Mouse (Mus musculus): ENCODE data around the gene Lzts2. TPM values are rescaled to one million over a fixed set of nuclear protein-coding genes. Genes with fewer than 3 reads are reported as not detected.
A peak's percentile ranks its signal among the peaks of the same experiment; 100 is the strongest.
"Not testable (repeated sequence)": the region's sequence is repeated elsewhere in the genome, so short reads cannot be mapped to it uniquely, and the experiment has no call there.

The Lzts2 gene
- total and polyA plus RNA-seq, 2 experiments from 2014 or later, result 15.0 to 29.3 TPM

DNA sequence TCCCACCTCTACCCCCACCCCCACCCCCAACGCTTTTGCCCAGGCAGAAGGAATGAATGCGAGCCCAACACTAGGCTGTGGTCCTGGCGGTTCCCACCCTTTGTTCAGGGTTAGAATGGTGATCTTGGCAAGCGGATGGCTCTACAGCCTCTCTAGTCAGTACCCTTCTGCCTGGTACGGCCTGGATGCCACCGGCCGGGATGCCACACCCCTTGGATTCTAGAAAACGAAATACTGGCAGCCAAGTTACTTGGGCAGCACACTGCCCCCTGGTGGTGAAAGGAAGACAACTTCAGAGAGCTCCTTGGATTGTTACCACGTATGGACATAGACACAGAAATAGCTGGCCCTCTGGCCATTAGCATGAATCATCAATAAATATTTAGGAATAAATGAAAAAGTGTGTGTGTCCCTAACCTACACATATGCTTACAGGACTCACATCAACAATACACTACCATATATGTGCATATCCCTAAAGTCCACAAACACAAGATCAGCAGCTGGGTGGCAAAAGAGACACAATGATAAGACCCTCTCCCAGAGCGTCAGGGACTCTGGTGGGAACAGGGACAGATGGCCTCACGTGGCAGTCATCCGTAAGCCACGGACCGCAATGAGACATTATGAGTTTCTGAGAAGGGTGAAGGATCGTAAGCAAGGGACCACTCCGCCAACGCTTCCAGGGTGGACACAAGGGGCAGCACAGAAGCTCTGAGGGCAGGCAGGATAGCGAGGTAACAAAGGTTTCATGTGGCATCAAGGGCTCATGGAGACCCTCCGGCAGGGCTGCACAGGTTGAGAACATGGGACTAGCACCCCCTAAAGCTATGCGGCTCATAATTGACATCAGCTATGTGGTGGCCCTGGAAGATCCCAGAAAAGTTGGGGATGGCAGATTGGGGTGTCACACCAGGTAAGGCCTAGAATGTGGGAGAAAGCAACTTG, 16.8 kb downstream of the Lzts2 start:
- 40% methylated on average over 20 of the region's 20 CpGs for WGBS
- peak; percentile 94 for TF ChIP-seq CTCF (IDR thresholded peaks at IDR 0.05; ENCODE audit: low read depth)
- Histone ChIP-seq H3K9me3 (ENCODE audit: low read length) (no peaks in the 10 kb centered on the region), H3K36me3 (ENCODE audit: insufficient read depth) (peaks cover 15% of the 10 kb centered on the region), H3K9ac (peak overlapping the region; percentile 31; the same call in 1 of the 2 replicates), H3K4me1 (ENCODE audit: insufficient read depth) (0 out of 2 replicates have a peak, but pooled peaks cover 5% of the 10 kb centered on the region), H3K27me3 (ENCODE audit: insufficient read depth, low read length) (no peaks in the 10 kb centered on the region), H3K4me3 (ENCODE audit: low read depth, low read length) (peak overlapping the region; percentile 16; the same call in 1 of the 2 replicates), H3K27ac (ENCODE audit: low read depth, low read length) (no peak overlapping the region), H3K4me2 (ENCODE audit: low read depth) (peak overlapping the region; percentile 49)
- DNase-seq, result peak; percentile 90
- peak; percentile 53; the same call in 1 of the 2 replicates for ATAC-seq

DNA sequence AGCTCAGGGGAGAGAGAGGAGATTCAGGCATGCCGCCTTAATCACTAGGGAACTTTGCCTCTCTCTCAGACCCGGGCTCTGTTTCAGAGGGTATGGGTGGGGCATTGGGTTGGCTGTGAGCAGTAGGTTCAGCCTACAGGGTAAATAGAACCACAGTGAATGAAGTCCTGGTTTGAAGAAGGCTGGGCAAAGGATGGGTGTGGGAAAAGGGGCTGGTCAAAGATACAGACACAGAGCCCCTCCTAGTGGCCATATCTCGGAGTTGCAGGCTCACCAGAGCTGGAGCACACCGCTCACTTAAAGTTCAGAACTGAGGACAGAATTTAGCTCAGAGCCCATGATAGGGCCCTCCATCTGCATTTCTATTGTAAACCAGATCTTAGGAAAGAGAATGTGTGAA, 17.6 kb downstream of the Lzts2 start:
- TF ChIP-seq CTCF (IDR thresholded peaks at IDR 0.05; ENCODE audit: low read depth), result peak; percentile 80
- Histone ChIP-seq H3K36me3 (ENCODE audit: insufficient read depth) (peaks cover 7% of the 10 kb centered on the region; the same call in 1 of the 2 replicates), H3K4me2 (ENCODE audit: low read depth) (no peak overlapping the region), H3K4me1 (ENCODE audit: insufficient read depth) (0 out of 2 replicates have a peak, but pooled peaks cover 5% of the 10 kb centered on the region), H3K27ac (ENCODE audit: low read depth, low read length) (no peak overlapping the region), H3K9me3 (ENCODE audit: low read length) (no peaks in the 10 kb centered on the region), H3K9ac (no peak overlapping the region), H3K27me3 (ENCODE audit: insufficient read depth, low read length) (no peaks in the 10 kb centered on the region), H3K4me3 (ENCODE audit: low read depth, low read length) (no peak overlapping the region)
- peak; percentile 78 for DNase-seq
- peak; percentile 34; the same call in 1 of the 2 replicates for ATAC-seq
- 14% methylated on average over 4 of the region's 4 CpGs for WGBS

DNA sequence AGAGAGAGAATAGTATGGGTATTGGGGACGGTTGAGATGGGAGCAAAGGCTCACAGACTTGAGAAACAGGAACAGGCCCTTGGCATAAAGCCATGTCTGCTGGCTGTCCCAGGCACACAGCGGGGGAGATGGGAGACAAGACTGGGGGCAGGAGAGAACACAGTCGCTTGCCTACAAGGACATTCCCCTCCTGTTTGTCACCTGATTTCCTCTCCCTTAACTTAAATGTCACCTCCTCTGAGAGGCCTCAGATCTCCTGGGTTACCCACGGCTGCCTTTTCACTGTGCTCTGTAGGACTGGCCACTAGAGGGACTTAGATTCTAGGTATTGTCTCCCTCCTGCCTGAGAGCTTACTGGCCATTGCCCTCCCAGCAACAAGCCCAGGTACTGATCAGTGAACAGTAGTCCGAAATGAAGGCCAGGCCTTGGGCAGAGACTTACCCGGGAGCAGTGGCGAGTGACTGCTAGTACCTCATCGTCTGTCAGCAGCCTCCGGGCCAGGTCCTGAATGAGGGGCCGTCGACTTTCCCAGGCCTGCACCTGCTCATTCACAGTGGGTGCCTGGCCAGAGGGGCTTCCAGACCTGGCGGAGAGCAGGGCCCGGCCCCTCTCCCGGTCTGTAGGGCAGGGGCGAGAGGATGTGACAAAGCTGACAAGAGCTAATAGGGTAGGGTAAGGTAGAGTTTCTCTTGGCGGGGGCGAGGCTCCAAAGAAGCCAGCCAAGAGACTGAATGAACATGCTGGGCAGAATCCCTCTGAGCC, 18.5 kb downstream of the Lzts2 start:
- 0 out of 2 replicates have a peak, but pooled peaks cover 5% of the 10 kb centered on the region for H3K4me1 ChIP-seq (ENCODE audit: insufficient read depth)
- no peaks in the 10 kb centered on the region for H3K27me3 ChIP-seq (ENCODE audit: insufficient read depth, low read length)
- WGBS, result 46% methylated on average over 17 of the region's 17 CpGs
- H3K27ac ChIP-seq (ENCODE audit: low read depth, low read length), result no peak overlapping the region
- H3K9ac ChIP-seq, result no peak overlapping the region
- no peak overlapping the region for H3K4me2 ChIP-seq (ENCODE audit: low read depth)
- no peak overlapping the region for H3K4me3 ChIP-seq (ENCODE audit: low read depth, low read length)
- H3K36me3 ChIP-seq (ENCODE audit: insufficient read depth), result no peaks in the 10 kb centered on the region
- no peak for DNase-seq
- no peak for ATAC-seq
- H3K9me3 ChIP-seq (ENCODE audit: low read length), result no peaks in the 10 kb centered on the region
- TF ChIP-seq CTCF (IDR thresholded peaks at IDR 0.05; ENCODE audit: low read depth), result peak; percentile 53

DNA sequence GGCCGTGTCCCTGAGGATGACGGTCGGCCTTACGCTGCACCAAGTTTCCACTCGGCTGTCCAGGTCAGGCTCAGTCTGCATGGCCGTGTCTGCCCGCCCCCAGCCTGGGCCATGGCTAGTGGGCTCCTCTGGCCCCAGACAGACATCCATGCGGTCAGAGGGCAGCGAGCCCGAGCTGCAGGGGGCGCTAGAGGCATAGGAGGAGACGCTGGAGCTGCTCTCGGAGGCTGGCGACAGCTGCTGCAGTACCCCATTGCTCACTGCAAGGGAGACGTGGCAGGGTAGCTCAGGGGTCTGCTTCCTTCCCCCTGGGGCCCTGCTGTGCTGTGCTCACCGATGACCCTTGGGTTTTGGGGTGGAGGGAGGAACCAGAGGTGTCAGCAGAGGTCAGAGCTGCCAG, 22.7 kb downstream of the Lzts2 start:
- Histone ChIP-seq H3K27me3 (ENCODE audit: insufficient read depth, low read length) (no peaks in the 10 kb centered on the region), H3K4me2 (ENCODE audit: low read depth) (no peak overlapping the region), H3K4me1 (ENCODE audit: insufficient read depth) (no peaks in the 10 kb centered on the region), H3K27ac (ENCODE audit: low read depth, low read length) (no peak overlapping the region), H3K9me3 (ENCODE audit: low read length) (no peaks in the 10 kb centered on the region), H3K4me3 (ENCODE audit: low read depth, low read length) (no peak overlapping the region), H3K36me3 (ENCODE audit: insufficient read depth) (no peaks in the 10 kb centered on the region), H3K9ac (no peak overlapping the region)
- no peak for DNase-seq
- no peak for ATAC-seq
- TF ChIP-seq CTCF (IDR thresholded peaks at IDR 0.05; ENCODE audit: low read depth), result peak; percentile 45
- 32% methylated on average over 16 of the region's 16 CpGs for WGBS

DNA sequence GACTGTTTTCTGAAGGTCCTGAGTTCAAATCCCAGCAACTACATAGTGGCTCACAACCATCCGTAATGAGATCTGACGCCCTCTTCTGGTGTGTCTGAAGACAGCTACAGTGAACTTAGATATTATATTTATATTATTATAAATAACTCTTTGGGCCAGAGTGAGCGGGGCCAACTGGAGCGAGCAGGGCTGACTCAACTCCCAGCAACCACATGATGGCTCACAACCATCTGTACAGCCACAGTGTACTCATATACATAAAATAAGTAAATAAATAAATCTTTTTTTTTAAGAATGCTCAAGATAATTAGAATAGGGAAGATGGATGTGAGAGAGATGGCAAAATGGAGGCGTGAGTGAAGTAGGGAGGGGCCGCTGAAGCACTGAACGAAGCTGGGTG, 24.0 kb downstream of the Lzts2 start:
- not testable (repeated sequence) for DNase-seq; H3K4me1 ChIP-seq (ENCODE audit: insufficient read depth); ATAC-seq; H3K27me3 ChIP-seq (ENCODE audit: insufficient read depth, low read length); H3K36me3 ChIP-seq (ENCODE audit: insufficient read depth); H3K27ac ChIP-seq (ENCODE audit: low read depth, low read length); H3K4me2 ChIP-seq (ENCODE audit: low read depth); H3K4me3 ChIP-seq (ENCODE audit: low read depth, low read length); H3K9ac ChIP-seq; H3K9me3 ChIP-seq (ENCODE audit: low read length)
- 91% methylated on average over 7 of the region's 7 CpGs for WGBS

DNA sequence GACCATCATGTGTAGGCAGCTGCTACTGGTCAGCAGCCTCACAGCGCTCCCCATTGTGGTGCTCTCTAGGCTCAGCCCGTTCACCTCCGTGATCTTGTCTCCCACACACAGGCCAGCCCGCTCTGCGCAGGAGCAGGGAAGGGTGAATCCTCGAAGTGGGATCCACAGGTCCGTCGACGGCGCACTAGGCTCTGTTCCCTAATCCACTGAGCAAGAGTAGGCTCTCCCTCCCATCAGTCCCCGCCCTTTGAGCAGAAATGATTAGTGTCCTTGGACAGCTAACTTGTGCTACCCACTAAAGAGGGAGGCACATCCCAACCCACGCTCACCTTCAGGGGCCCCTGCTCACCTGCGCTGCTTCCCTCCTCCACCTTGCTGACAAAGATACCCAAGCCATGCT, 26.0 kb downstream of the Lzts2 start:
- H3K27ac ChIP-seq (ENCODE audit: low read depth, low read length), result no peak overlapping the region
- 62% methylated on average over 13 of the region's 13 CpGs for WGBS
- no peak for TF ChIP-seq CTCF (IDR thresholded peaks at IDR 0.05; ENCODE audit: low read depth)
- H3K4me1 ChIP-seq (ENCODE audit: insufficient read depth), result no peaks in the 10 kb centered on the region
- H3K36me3 ChIP-seq (ENCODE audit: insufficient read depth), result no peaks in the 10 kb centered on the region
- H3K4me2 ChIP-seq (ENCODE audit: low read depth), result no peak overlapping the region
- H3K4me3 ChIP-seq (ENCODE audit: low read depth, low read length), result no peak overlapping the region
- DNase-seq (no peak), ATAC-seq (no peak)
- H3K27me3 ChIP-seq (ENCODE audit: insufficient read depth, low read length), result no peaks in the 10 kb centered on the region
- no peak overlapping the region for H3K9ac ChIP-seq
- no peaks in the 10 kb centered on the region for H3K9me3 ChIP-seq (ENCODE audit: low read length)

Measured in forebrain, postnatal 0 days (tissue).